Mouse (Mus musculus) midbrain, postnatal 0 days (tissue): Measurements from ENCODE around the gene Abl2. TPM values are rescaled to one million over a fixed set of nuclear protein-coding genes. Genes with fewer than 3 reads are reported as not detected.

Experiments used
- ATAC-seq: fragments of 200-750 bp; cut with Nextera tagmentation; 2 replicates; pipeline ENCODE4 v1.8.0; 2017; ENCODE audit warnings: moderate number of reproducible peaks, mild to moderate bottlenecking, moderate TSS enrichment, moderate library complexity; ENCODE audit not compliant: low FRiP score
- DNase-seq: peaks from one replicate; pipeline ENCODE4 v3.0.0-alpha.2; 2015; ENCODE audit warnings: low spot score
- H3K27ac ChIP-seq: fragments of 300-500 bp; sonication (generic); 2 replicates; pipeline ENCODE4 v1.5.1; 2014; ENCODE audit warnings: low read depth, mild to moderate bottlenecking, low read length, mixed read lengths
- H3K27me3 ChIP-seq: fragments of 300-500 bp; sonication (generic); 2 replicates; pipeline ENCODE4 v1.6.1; 2014; ENCODE audit warnings: low read length, control low read depth, mixed read lengths; ENCODE audit not compliant: insufficient read depth
- H3K36me3 ChIP-seq: fragments of 300-500 bp; sonication (generic); 2 replicates; pipeline ENCODE4 v1.6.1; 2014; ENCODE audit warnings: low read length, control low read depth, mixed read lengths; ENCODE audit not compliant: insufficient read depth
- H3K4me1 ChIP-seq: fragments of 300-500 bp; sonication (generic); 2 replicates; pipeline ENCODE4 v1.6.1; 2014; ENCODE audit warnings: mild to moderate bottlenecking, control low read depth, antibody characterized with exemption, low read length, mixed read lengths; ENCODE audit not compliant: insufficient read depth
- H3K4me2 ChIP-seq: fragments of 300-500 bp; sonication (generic); 2 replicates; pipeline ENCODE4 v1.6.1; 2014; ENCODE audit warnings: low read depth, mild to moderate bottlenecking, low read length, mixed read lengths; ENCODE audit not compliant: poor library complexity, severe bottlenecking
- H3K4me3 ChIP-seq: fragments of 300-500 bp; sonication (generic); 2 replicates; pipeline ENCODE4 v1.5.1; 2014; ENCODE audit warnings: low read depth, mild to moderate bottlenecking, low read length, moderate library complexity
- H3K9ac ChIP-seq: fragments of 300-500 bp; sonication (generic); replicated peaks from 2 replicates; pipeline ENCODE4 v1.6.1; 2014; ENCODE audit warnings: mild to moderate bottlenecking, low read length, moderate library complexity, mixed read lengths; ENCODE audit not compliant: poor library complexity, severe bottlenecking
- H3K9me3 ChIP-seq: fragments of 300-500 bp; sonication (generic); 2 replicates; pipeline ENCODE4 v1.6.1; 2016; ENCODE audit warnings: low read length, control low read depth
- CTCF ChIP-seq: IDR thresholded peaks from 2 replicates; pipeline ENCODE4 v1.5.1; 2016; ENCODE audit warnings: antibody characterized with exemption, mild to moderate bottlenecking
- WGBS: fragments of 180-500 bp; shearing (Covaris S2); extraction: QIAGEN DNeasy Blood & Tissue Kit; methylation state at CpG from one replicate; pipeline ENCODE4 v1.1.7; 2014; 5-methylcytosine and 5-hydroxymethylcytosine counted together
- polyA plus RNA-seq: library from polyadenylated mRNA; unstranded; fragments of >200 nt; fragmentation: Nextera tagmentation; extraction: Ambion mirVana; gene quantifications from 2 replicates; pipeline ENCODE4 v1.2.1, GENCODE M21; 2015
- total RNA-seq: library from RNA; depleted of rRNA; stranded (reverse); fragments of >200 nt; gene quantifications from 2 replicates; pipeline ENCODE4 v1.2.3, GENCODE M21; 2014

Gene Abl2
- total and polyA plus RNA-seq, 2 experiments from 2014 or later, result 4.7 to 25.9 TPM

DNA sequence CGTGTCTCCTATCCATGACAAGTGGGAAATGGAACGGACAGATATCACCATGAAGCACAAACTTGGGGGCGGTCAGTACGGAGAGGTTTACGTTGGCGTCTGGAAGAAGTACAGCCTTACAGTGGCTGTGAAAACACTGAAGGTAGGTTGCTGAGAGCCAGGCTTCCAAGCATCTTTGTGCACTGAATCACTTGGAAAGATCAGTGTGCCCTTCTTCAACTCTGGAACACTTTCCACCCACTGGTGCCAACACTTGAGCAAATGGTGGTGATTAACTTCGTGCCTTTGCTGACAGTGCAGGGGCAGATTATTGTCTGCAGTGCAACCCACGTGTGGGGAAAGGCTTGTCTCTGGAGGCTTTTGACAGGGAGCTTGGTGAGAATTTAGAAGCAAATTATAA is 71.4 kb downstream of the Abl2 start:
- ATAC-seq, result no peak
- Histone ChIP-seq H3K9ac (no peak overlapping the region), H3K27ac (no peak overlapping the region), H3K4me2 (no peak overlapping the region), H3K36me3 (peaks cover 17% of the 10 kb centered on the region), H3K4me3 (no peak overlapping the region), H3K9me3 (no peaks in the 10 kb centered on the region), H3K4me1 (no peaks in the 10 kb centered on the region), H3K27me3 (no peaks in the 10 kb centered on the region)
- DNase-seq, result no peak
- no peak for TF ChIP-seq CTCF
- 95% methylated on average over 8 of the region's 8 CpGs for WGBS

DNA sequence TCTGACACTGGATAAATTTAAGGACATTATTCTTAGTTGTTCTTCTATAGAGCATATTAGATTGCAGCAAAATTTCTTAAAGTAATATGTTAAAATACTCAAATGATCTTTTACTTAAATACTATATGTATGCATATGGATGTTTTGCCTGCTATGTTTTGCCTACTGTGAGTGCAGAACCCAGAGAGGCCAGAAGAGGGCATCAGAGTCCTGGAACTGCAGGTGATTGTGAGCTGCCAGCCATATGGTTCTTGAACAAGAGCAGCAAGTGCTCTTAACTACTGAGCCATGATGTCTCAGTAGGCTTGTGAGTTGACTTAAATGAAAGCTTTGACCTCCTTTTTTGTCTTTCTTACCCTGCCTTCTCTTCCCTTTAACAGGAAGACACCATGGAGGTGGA is 72.4 kb downstream of the Abl2 start:
- ATAC-seq, result no peak
- Histone ChIP-seq H3K36me3 (peaks cover 22% of the 10 kb centered on the region), H3K27me3 (no peaks in the 10 kb centered on the region), H3K9ac (no peak overlapping the region), H3K4me2 (no peak overlapping the region), H3K4me3 (no peak overlapping the region), H3K9me3 (no peaks in the 10 kb centered on the region), H3K27ac (no peak overlapping the region), H3K4me1 (no peaks in the 10 kb centered on the region)
- DNase-seq, result no peak
- TF ChIP-seq CTCF, result peak; percentile 62

DNA sequence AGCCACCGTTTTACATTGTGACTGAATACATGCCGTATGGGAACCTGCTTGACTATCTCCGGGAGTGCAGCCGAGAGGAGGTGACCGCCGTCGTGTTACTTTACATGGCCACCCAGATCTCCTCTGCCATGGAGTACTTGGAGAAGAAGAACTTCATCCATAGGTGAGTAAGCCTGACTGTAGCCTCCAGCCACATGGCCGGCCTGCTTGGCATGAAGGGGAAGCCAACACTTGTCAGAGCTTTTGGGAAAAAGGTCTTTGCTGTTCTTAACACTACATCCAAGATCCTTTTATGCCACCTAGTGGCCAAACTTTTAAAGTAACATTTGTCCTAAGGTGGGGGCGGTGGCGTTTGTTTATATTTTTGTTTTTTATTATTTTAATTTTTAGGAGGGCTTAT is 74.5 kb downstream of the Abl2 start:
- Histone ChIP-seq H3K4me1 (no peaks in the 10 kb centered on the region), H3K36me3 (peaks cover 27% of the 10 kb centered on the region), H3K27ac (no peak overlapping the region), H3K27me3 (no peaks in the 10 kb centered on the region), H3K9ac (no peak overlapping the region), H3K9me3 (no peaks in the 10 kb centered on the region), H3K4me3 (no peak overlapping the region), H3K4me2 (no peak overlapping the region)
- peak; percentile 78 for TF ChIP-seq CTCF
- DNase-seq (peak; percentile 81), ATAC-seq (peak; percentile 54)
- 77% methylated on average over 10 of the region's 10 CpGs for WGBS

DNA sequence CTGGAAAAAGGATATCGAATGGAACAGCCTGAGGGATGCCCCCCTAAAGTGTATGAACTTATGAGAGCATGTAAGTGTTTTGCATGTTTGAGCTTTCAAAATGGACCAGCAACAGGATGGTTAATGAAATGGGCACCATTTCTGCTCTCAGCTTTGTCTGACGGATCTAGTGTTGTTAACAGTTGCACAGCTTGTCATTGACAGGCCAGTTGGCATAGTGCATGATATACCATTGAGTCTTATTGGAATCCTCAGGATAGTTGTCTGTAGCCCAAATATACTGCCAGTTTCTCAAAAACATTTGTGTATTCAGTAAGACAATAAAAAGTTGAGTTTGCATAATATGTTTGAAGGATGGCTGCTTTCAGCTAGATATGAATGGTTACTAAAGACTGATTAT is 76.6 kb downstream of the Abl2 start:
- no peak overlapping the region for H3K27ac ChIP-seq
- peaks cover 21% of the 10 kb centered on the region for H3K36me3 ChIP-seq
- no peak for ATAC-seq
- 84% methylated on average over 2 of the region's 2 CpGs for WGBS
- no peak overlapping the region for H3K9ac ChIP-seq
- H3K4me3 ChIP-seq, result no peak overlapping the region
- no peaks in the 10 kb centered on the region for H3K9me3 ChIP-seq
- no peaks in the 10 kb centered on the region for H3K4me1 ChIP-seq
- H3K27me3 ChIP-seq, result no peaks in the 10 kb centered on the region
- H3K4me2 ChIP-seq, result no peak overlapping the region
- no peak for TF ChIP-seq CTCF
- DNase-seq, result no peak

DNA sequence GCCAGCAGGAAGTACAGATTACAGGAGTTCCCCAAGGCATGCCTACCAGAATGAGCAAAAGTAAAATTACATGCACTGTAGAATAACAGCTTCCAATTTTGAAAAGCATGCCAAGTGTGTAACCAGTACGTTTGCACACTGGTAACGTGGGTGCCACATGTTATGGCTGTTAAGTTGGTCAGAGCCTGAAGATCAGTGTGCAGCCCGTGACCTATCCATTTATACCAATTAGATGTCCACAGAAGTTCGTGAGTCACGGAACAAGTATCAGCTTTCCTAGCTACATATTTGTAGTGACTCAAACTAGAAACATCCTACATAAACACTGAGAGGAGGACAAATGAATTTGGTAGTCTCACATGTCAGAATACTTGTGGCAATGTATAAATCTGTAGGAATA is 80.9 kb downstream of the Abl2 start:
- H3K9ac ChIP-seq, result no peak overlapping the region
- no peaks in the 10 kb centered on the region for H3K4me1 ChIP-seq
- DNase-seq (no peak), ATAC-seq (no peak)
- no peak overlapping the region for H3K27ac ChIP-seq
- no peaks in the 10 kb centered on the region for H3K27me3 ChIP-seq
- WGBS, result 83% methylated on average over 5 of the region's 5 CpGs
- no peak overlapping the region for H3K4me2 ChIP-seq
- H3K9me3 ChIP-seq, result no peaks in the 10 kb centered on the region
- H3K4me3 ChIP-seq, result no peak overlapping the region
- TF ChIP-seq CTCF, result no peak
- peaks cover 24% of the 10 kb centered on the region for H3K36me3 ChIP-seq

DNA sequence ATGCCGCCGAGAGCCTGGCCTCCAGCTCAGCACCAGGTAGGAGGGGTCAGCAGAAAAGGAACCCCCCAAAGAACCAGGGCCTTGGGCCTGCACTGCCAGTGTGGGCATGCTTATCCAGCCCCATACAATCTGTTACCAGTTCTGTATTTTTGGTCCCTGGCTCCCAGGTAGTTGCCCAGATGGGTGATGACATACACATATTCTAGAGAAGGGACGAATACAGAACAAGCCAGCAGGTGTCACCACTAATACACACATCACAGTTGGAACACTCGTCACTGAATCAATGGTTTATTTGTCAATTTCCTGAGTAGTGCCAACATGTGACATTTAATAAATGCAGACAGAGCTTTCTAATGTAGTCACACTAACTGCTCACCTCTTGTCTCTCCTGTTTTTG is 82.0 kb downstream of the Abl2 start:
- no peak overlapping the region for H3K27ac ChIP-seq
- WGBS, result 56% methylated on average over 4 of the region's 4 CpGs
- no peak overlapping the region for H3K4me3 ChIP-seq
- no peaks in the 10 kb centered on the region for H3K27me3 ChIP-seq
- no peak overlapping the region for H3K4me2 ChIP-seq
- no peaks in the 10 kb centered on the region for H3K9me3 ChIP-seq
- TF ChIP-seq CTCF, result peak; percentile 71
- DNase-seq (peak; percentile 60), ATAC-seq (0 out of 2 replicates have a peak, but pooled peaks have one; percentile 44)
- peaks cover 22% of the 10 kb centered on the region for H3K36me3 ChIP-seq
- H3K4me1 ChIP-seq, result no peaks in the 10 kb centered on the region
- H3K9ac ChIP-seq, result no peak overlapping the region

DNA sequence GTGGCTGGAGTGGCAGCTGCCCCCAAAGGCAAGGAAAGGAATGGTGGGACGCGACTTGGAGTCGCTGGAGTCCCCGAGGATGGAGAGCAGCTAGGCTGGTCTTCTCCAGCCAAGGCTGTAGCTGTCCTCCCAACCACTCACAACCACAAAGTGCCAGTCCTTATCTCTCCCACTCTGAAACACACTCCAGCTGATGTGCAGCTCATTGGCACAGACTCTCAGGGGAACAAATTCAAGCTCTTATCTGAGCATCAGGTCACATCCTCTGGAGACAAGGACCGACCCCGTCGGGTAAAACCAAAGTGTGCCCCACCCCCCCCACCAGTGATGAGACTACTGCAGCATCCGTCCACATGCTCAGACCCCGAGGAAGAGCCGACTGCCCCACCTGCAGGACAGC is 83.2 kb downstream of the Abl2 start:
- Histone ChIP-seq H3K9me3 (no peaks in the 10 kb centered on the region), H3K27ac (no peak overlapping the region), H3K9ac (no peak overlapping the region), H3K27me3 (no peaks in the 10 kb centered on the region), H3K4me1 (no peaks in the 10 kb centered on the region), H3K4me2 (no peak overlapping the region), H3K36me3 (peaks cover 14% of the 10 kb centered on the region), H3K4me3 (no peak overlapping the region)
- WGBS, result 90% methylated on average over 10 of the region's 10 CpGs
- DNase-seq (no peak), ATAC-seq (no peak)
- no peak for TF ChIP-seq CTCF
